Mouse (Mus musculus): ENCODE measurements around the gene Ptprn2.

Gene Ptprn2

DNA sequence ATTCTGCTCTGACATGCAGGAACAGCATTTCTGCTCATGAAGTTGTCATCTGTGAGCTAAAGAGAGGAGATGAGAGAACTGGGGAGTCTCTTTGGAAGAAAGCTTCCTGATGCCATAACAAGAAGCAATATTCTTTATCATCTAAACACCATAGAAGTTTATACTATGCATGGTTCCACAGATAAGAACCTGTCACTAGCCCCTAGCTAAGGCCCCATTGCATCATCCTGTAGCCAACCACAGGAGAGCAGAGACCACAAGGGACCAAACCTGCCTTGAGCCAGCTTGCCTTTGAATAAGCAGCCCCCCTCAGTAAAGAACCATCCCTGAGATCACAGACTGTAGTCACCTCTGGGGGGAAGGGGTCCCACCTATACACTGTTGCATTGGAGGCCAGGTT, 612.8 kb downstream of the Ptprn2 start:
- DNase-seq (ENCODE audit: extremely low read depth, insufficient read length, low spot score) = no peak

- no peak for DNase-seq (ENCODE audit: extremely low read depth, insufficient read length, low spot score)
Observed at GRCm38 (mm10) chr12:117106696-117107095, 621.2 kb downstream of the Ptprn2 start.

GRCm38 (mm10) chr12:117107143-117107616, 621.7 kb downstream of the Ptprn2 start:
- DNase-seq (ENCODE audit: extremely low read depth, insufficient read length, low spot score) = no peak

GRCm38 (mm10) chr12:117115254-117115865, 629.8 kb downstream of the Ptprn2 start:
- DNase-seq (ENCODE audit: extremely low read depth, insufficient read length, low spot score) = no peak

DNA sequence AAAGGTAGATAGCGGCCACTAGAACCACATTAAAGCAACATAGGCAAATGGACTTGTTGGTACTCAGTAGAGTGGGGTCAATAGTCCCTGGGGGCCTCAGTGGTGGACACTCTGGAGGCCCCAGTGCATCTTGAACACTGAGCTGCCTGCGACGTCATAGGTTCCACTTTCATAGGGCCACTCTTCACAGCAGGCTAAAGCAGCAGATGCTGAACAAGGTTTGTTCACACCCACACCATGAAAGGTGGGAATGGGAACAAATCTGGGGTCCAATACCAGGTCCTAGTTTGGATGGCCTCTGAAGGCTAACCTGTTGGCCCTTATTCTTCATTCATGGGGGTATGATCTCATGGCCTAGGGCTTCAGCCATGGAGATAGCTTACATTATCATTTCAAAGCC, 641.6 kb downstream of the Ptprn2 start:
- DNase-seq (ENCODE audit: extremely low read depth, insufficient read length, low spot score) = no peak

DNA sequence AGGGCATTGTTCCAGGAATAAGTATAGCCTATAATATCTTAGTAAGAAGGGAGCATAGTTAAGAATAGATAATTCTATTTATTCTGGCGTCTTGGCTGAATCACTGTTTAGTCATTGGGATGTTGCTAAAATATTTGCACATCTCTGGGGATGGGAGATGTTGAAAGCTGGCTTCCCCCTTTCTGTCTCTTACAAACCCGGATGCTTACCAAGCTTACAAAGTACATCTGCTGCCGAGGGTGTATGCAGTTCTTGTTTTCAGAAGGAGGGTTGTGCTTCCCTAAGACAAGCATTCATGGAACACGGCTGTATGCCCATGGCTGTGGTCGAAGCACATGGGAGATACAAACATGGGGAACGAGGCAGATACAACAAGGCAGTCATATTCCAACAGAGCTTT, 642.0 kb downstream of the Ptprn2 start:
- DNase-seq (ENCODE audit: extremely low read depth, insufficient read length, low spot score) = no peak

- DNase-seq (ENCODE audit: extremely low read depth, insufficient read length, low spot score) = no peak
Observed at GRCm38 (mm10) chr12:117132095-117132494, 646.6 kb downstream of the Ptprn2 start.

DNA sequence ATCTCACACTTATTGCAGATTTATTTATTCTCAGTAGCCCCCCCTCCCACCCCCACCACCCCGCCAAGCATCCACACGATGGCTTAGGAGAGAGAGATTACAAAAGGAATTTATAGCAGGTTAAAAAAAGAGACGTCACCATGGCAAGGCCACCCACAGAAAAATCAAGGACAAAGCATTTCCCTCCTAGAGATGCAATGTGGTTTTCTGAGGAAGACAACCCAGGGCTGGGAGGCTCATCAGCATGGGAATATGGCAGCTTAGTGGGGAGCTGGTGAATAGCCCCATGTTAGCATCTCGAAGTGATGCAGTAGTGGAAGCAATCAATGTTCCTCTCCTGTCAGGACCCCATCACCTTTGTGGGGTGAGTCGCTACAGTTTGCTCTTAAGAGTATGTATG, 649.7 kb downstream of the Ptprn2 start:
- no peak for DNase-seq (ENCODE audit: extremely low read depth, insufficient read length, low spot score)

- no peak for DNase-seq (ENCODE audit: extremely low read depth, insufficient read length, low spot score)
Observed at GRCm38 (mm10) chr12:117136472-117137010, 651.0 kb downstream of the Ptprn2 start.

DNA sequence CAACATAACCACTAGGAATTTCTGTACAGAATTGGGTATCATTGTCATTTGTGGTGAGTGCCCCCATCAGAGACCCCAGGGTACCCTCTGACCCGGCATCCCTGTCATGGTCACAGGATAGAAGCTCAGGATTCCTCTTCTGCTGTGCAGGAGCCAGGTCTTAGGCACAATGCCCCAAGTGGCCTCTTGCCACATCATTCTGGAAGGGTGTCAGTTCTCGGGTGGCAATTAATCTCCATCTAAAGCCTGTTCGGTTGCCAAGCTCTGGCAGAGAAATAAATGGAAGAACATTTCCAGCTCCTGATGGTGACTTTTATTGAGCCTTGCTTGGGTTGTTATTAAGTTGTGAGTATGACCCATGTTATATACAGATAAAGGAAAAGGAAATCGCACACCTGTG, 655.4 kb downstream of the Ptprn2 start:
- no peak for DNase-seq (ENCODE audit: extremely low read depth, insufficient read length, low spot score)

- no peak for DNase-seq (ENCODE audit: extremely low read depth, insufficient read length, low spot score)
Observed at GRCm38 (mm10) chr12:117141394-117141793, 655.9 kb downstream of the Ptprn2 start.

DNA sequence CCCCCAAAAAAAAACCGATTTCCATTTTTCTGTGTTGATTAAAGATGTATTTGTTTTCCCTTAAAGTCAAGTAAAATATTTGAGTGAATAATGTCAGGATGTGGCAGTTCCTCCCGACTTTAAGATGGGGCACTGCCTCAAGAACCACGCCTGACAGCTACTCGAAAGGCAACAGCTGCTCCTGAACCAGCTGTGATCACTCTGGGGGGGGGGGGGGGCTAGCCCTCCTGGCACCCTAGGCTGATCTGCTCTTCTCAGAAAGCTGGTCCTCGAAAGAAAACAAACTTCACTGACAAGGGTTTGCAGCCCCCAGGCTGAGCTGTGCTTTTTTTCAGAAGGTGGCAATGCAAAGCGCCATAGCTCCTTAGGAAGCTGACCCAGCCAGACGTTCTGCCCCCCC, 663.7 kb downstream of the Ptprn2 start:
- no peak for DNase-seq (ENCODE audit: extremely low read depth, insufficient read length, low spot score)

- no peak for DNase-seq (ENCODE audit: extremely low read depth, insufficient read length, low spot score)
Observed at GRCm38 (mm10) chr12:117150611-117151395, 665.3 kb downstream of the Ptprn2 start.

GRCm38 (mm10) chr12:117151611-117152010, 666.1 kb downstream of the Ptprn2 start:
- no peak for DNase-seq (ENCODE audit: extremely low read depth, insufficient read length, low spot score)

DNA sequence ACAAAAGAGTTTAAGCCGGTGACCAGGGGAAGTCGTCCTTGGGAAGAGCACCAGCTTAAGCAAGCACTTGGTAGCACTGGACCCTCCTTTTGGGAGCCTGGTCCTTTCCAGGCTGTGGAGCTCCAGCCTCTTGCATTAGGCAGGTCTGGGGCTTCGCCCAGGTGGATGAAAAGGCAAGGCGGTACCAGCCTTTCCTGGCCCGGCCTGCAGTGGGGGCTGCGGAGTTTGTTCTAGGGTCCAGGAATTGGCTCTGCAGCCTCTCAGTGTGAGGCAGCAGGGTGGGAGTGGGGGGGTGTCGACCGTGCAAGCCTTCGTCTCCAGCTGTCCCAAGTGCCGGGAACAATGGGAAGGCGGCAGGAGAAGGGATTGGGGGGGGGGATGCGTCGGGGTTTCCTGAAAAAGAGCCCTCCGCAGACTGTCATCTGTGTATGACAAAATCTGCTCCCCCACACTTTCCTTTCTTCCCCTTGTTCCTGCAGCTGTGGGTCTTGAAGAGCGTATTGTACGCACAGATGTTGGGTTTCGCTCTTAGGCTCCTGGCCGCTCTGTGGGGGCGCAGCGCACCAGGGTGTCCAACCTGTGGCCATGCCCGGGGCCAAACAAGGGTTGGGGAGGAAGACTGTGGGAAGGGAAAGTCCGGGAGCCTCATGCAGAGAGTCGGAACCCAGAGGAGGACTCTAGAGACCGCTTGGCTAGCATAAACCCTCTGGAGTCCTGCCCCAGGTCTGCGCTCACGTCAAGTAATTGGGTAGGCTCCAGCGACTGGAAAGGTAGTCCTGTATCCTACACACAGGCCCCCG, 667.0 kb downstream of the Ptprn2 start:
- DNase-seq (ENCODE audit: extremely low read depth, insufficient read length, low spot score) = no peak

- DNase-seq (ENCODE audit: extremely low read depth, insufficient read length, low spot score) = no peak
Observed at GRCm38 (mm10) chr12:117153166-117153480, 667.6 kb downstream of the Ptprn2 start.

DNA sequence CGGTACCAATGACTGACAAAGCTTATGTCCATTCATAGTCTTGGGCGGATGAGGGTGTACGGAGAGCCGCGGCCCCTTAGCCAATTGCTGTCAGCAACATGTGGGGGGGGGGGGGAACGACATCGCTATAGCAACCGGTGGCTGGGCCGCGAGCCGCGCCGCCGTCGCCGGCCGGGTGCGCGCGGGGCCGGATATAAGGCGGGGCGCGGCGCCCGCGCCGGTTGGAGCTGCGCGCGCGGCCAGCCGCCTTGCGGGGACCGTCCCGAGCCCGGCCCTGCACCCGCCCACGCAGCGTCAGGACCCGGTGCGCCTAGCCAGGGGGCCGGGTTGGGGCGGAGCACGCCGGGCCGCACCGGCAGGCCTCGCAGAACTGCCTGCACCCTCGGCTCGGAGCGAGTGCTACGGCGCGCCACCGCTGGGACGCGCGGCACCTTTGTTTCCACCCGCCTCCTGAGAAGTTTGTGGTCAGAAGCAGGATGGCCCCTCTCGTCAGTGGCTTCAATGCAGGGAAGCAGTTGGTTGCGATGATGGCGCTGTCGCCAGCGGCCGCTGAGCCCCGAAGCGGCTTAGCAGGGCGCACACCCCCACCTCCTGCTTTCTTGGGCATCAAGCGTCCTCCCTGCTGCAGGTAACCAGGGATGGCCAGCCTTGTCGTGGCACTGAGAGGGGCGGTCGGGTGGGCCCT, 668.3 kb downstream of the Ptprn2 start:
- no peak for DNase-seq (ENCODE audit: extremely low read depth, insufficient read length, low spot score)

GRCm38 (mm10) chr12:117154356-117155243, 669.1 kb downstream of the Ptprn2 start:
- no peak for DNase-seq (ENCODE audit: extremely low read depth, insufficient read length, low spot score)

- DNase-seq (ENCODE audit: extremely low read depth, insufficient read length, low spot score) = no peak
Observed at GRCm38 (mm10) chr12:117155307-117156220, 670.0 kb downstream of the Ptprn2 start.
